Mouse (Mus musculus): Measurements from ENCODE around the gene Arfgap3.

GRCm38 (mm10) chr15:83263405-83263804 lies 86.6 kb downstream of the Arfgap3 start:
- TF ChIP-seq CTCF (IDR thresholded peaks at IDR 0.05; ENCODE audit: extremely low read depth, insufficient read length, insufficient replicate concordance, low read depth, low read length) (no peak), POLR2A (IDR thresholded peaks at IDR 0.05; ENCODE audit: low read depth, low read length) (no peak)
